Mouse (Mus musculus) olfactory bulb, adult 2 months (tissue): ENCODE results near the gene Oasl1. TPM values are rescaled to one million over a fixed set of nuclear protein-coding genes. Genes with fewer than 3 reads are reported as not detected.

ENCODE experiments used
- H3K27ac ChIP-seq: fragments of 200-500 bp; 2 replicates; pipeline ENCODE4 v1.5.1; 2012; ENCODE audit warnings: low read depth, low read length; ENCODE audit not compliant: insufficient read depth
- H3K4me1 ChIP-seq: fragments of 200-500 bp; 2 replicates; pipeline ENCODE4 v1.6.1; 2012; ENCODE audit warnings: low read length; ENCODE audit not compliant: control insufficient read depth, insufficient read depth
- H3K4me3 ChIP-seq: fragments of 200-500 bp; 2 replicates; pipeline ENCODE4 v1.5.1; 2012; ENCODE audit warnings: mild to moderate bottlenecking, low read depth, low read length, moderate library complexity; ENCODE audit not compliant: insufficient read depth
- CTCF ChIP-seq: fragments of 200-500 bp; IDR thresholded peaks from 2 replicates; pipeline ENCODE4 v1.5.1; 2012; ENCODE audit warnings: low read depth, mild to moderate bottlenecking, low read length, moderate library complexity; ENCODE audit not compliant: insufficient read depth
- POLR2A ChIP-seq: fragments of 200-500 bp; IDR thresholded peaks from 2 replicates; pipeline ENCODE4 v1.6.1; 2012; ENCODE audit warnings: mild to moderate bottlenecking, low read depth, low read length, moderate library complexity; ENCODE audit not compliant: insufficient read depth
- WGBS: fragments of 180-500 bp; shearing (Covaris S2); methylation state at CpG from one replicate; pipeline ENCODE4 v1.1.7; 2018; 5-methylcytosine and 5-hydroxymethylcytosine counted together
- polyA plus RNA-seq: library from polyadenylated mRNA; stranded (reverse); fragments of >200 nt; gene quantifications from 2 replicates; pipeline ENCODE4 v1.2.4, GENCODE M21; 2012; ENCODE audit warnings: low replicate concordance; ENCODE audit not compliant: missing spikeins, insufficient read depth, insufficient read length

Gene Oasl1
- polyA plus RNA-seq, 1 experiment: not detected

DNA sequence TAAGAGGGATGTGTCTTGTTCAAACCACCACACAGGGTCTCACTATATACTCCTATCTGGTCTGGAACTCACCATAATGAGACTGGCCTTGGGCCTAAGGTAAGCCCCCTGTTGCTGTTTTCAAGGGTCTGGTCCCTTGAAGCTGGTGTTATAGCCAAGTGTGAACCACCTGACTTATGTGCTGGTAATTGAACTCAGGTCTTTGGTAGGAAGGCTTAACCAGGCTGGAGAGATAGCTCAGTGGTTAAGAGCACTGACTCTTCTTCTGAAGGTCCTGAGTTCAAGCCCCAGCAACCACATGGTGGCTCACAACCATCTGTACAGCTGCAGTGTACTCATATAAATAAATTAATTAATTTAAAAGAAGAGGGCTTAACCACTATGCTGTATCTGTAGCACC lies 53.9 kb downstream of the Oasl1 start:
- H3K27ac ChIP-seq: no peak overlapping the region
- TF ChIP-seq POLR2A (no peak), CTCF (no peak)
- no peak overlapping the region for H3K4me3 ChIP-seq
- H3K4me1 ChIP-seq: peaks cover 12% of the 10 kb centered on the region

- 29% methylated on average over 11 of the region's 11 CpGs for WGBS
- Histone ChIP-seq H3K4me3 (no peak overlapping the region), H3K4me1 (peaks cover 12% of the 10 kb centered on the region), H3K27ac (no peak overlapping the region)
- TF ChIP-seq POLR2A: no peak
- TF ChIP-seq CTCF: no peak
These were observed 55.4 kb downstream of the Oasl1 start for GRCm38 (mm10) chr5:114978473-114978872.

DNA sequence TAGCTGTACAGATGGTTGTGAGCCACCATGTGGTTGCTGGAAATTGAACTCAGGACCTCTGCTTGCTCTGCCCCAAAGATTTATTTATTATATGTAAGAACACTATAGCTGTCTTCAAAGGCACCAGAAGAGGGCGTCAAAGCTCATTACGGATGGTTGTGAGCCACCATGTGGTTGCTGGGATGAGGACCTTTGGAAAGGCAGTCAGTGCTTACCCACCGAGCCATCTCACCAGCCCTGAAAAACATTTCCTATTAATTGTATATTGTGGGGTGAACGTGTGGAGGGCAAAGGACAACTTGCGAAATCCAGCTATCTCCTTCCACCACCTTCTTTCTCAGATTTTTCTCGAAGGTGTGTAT lies 55.8 kb downstream of the Oasl1 start:
- WGBS: 3% methylated on average over 6 of the region's 6 CpGs
- H3K4me1 ChIP-seq: peaks cover 12% of the 10 kb centered on the region
- no peak for TF ChIP-seq POLR2A
- TF ChIP-seq CTCF: no peak
- 0 out of 2 replicates have a peak overlapping the region, but pooled peaks have one; percentile 19 for H3K4me3 ChIP-seq
- H3K27ac ChIP-seq: no peak overlapping the region

DNA sequence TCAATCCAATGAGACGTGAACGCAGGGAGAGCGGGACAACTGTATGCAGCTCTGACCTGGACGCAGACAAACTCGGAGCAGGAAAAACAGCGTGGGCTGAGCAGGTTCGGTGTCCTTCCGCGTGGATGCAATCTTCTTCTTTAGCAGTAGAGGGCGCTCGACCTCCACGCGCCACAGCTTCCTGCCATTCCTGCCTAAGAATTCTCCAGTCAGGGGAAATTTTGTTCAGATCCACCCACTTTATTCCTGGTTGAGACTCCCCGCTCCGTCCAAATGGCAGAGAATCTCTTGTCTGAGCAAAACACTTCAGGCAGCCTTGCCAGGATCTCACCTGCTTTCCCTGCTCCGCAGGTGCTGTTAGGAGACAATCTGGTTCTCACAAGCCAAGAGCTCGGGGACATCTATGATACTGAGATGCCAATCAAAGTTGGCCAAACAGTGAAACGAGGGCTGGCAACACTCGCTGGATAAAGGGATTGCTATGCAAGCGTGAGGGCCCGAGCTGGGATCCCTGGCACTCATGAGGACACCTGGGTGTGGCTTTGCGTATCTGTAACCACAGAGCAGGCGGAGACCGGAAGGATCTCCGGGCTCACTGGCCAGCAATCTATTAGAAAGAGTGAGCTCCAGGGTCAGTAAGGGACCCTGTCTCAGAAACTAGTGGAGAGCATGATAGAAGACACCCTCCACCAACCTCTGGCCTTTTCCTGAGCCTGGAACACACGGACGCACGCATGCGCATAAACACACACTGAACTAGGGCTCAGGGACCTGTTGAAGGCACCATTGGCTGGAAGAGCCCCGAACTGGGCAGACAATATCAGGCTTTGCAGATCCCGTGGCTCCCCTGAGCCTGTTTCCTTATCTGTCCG lies 56.4 kb downstream of the Oasl1 start:
- no peak for TF ChIP-seq POLR2A
- TF ChIP-seq CTCF: peak; percentile 89
- WGBS: 6% methylated on average over 32 of the region's 32 CpGs
- Histone ChIP-seq H3K27ac (no peak overlapping the region), H3K4me3 (peak overlapping the region; percentile 37), H3K4me1 (peaks cover 12% of the 10 kb centered on the region)

DNA sequence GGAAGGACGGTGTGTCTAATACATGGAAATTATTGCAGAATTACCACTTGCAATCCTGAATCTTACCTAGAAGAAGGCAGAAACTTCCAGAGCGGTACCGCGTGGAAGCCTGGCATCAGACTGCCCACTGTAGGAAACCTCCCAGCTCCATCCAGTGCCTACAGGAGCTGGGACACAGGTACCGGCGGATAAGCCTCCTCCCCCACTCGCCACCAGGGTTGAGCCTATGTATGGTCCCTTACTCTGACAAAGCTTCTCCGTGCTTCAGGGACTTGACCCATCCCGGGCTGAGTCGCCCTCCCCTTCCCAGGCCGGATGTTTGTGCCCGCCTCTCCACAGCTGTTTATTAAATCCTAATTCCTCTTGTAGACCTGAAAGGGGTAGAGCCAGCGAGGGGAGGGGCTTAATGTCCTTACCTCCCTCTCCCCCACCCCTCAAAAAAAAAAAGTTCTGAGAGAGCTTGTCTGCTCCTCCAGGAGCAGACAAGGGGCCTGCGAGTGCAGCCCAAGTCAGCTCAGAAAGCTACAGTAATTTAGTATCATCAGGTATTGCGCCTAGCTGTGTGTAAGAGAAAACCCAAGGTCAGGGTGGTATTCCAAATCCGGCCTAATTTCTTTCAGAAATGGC lies 57.2 kb downstream of the Oasl1 start:
- peaks cover 12% of the 10 kb centered on the region for H3K4me1 ChIP-seq
- H3K4me3 ChIP-seq: no peak overlapping the region
- no peak overlapping the region for H3K27ac ChIP-seq

DNA sequence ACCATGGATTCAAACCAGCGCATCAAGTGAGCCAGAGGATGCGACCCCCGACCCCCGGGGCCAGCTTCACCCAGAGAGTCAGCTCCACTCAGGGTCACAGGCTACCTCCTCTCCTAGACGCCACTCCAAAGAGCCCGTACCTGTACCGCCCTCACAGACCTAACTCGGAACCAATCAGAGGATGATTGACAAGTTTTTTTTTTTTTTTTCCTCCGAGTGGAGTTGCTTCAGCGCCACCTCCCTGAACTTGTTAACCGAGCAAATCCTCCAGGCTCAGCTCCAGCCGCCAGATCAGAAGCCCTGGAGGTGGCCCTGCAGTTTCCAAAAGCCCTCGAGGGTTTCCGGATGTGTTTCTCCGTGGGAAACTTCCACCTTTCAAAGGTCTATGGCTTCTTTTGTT lies 59.0 kb downstream of the Oasl1 start:
- H3K4me1 ChIP-seq: peaks cover 12% of the 10 kb centered on the region
- no peak overlapping the region for H3K27ac ChIP-seq
- H3K4me3 ChIP-seq: no peak overlapping the region
- WGBS: 68% methylated on average over 15 of the region's 15 CpGs
- TF ChIP-seq CTCF (no peak), POLR2A (no peak)

More for the DNA sequence above, 57.2 kb downstream of the Oasl1 start:
- WGBS: 28% methylated on average over 16 of the region's 16 CpGs
- TF ChIP-seq POLR2A (no peak), CTCF (no peak)

DNA sequence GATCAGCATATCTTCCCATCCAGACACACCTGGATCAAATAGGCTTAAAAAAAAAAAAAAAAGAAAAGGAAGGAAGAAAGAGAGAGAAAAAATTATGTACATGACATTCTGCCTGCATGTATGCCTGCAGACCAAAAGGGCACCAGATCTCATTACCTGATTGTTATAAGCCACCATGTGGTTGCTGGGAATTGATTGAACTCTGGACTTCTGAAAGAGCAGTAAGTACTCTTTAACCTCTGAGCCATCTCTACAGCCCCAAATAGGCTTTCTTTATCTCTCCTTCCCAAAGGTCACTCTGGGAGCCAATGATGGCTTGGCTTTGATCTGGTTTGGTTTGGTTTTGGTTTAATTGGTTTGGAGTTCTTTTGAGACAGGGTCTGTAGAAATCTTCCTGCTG lies 62.0 kb downstream of the Oasl1 start:
- TF ChIP-seq POLR2A (no peak), CTCF (no peak)
- no peak overlapping the region for H3K4me3 ChIP-seq
- peaks cover 2% of the 10 kb centered on the region for H3K4me1 ChIP-seq
- H3K27ac ChIP-seq: no peak overlapping the region

Other genes with a start within 250 kb of the Oasl1 start
- not detected in 2 replicates for gene Gltp, start 232.3 kb upstream of the Oasl1 start, polyA plus RNA-seq
- gene Tchp, start 215.5 kb upstream of the Oasl1 start, polyA plus RNA-seq: not detected in 2 replicates
- not detected in 2 replicates for gene Ankrd13a, start 148.6 kb upstream of the Oasl1 start, polyA plus RNA-seq
- gene Git2, start 147.7 kb upstream of the Oasl1 start, polyA plus RNA-seq: not detected in 2 replicates
- not detected in 2 replicates for gene 1500011B03Rik, start 99.8 kb upstream of the Oasl1 start, polyA plus RNA-seq
- not detected in 2 replicates for gene 4930519G04Rik, start 69.6 kb upstream of the Oasl1 start, polyA plus RNA-seq
- gene Gm9936, start 64.6 kb upstream of the Oasl1 start, polyA plus RNA-seq: not detected in 2 replicates
- not detected in 2 replicates for gene Oasl2, start 26.3 kb upstream of the Oasl1 start, polyA plus RNA-seq
- gene 2210016L21Rik, start 18.9 kb downstream of the Oasl1 start, polyA plus RNA-seq: not detected in 2 replicates
- gene Hnf1a, start 47.9 kb downstream of the Oasl1 start, polyA plus RNA-seq: not detected in 2 replicates
- not detected in 2 replicates for gene Sppl3, start 87.9 kb downstream of the Oasl1 start, polyA plus RNA-seq
- gene Gm10401, start 175.1 kb downstream of the Oasl1 start, polyA plus RNA-seq: not detected in 2 replicates
- not detected in 2 replicates for gene Acads, start 196.1 kb downstream of the Oasl1 start, polyA plus RNA-seq
- not detected in 2 replicates for gene Unc119b, start 211.7 kb downstream of the Oasl1 start, polyA plus RNA-seq
- 76.8 TPM in 1 of 2 replicates, not detected in the other for gene Mlec, start 234.9 kb downstream of the Oasl1 start, polyA plus RNA-seq